Mouse (Mus musculus) olfactory bulb, adult 2 months (tissue): ENCODE data around the gene Clp1. TPM values are rescaled to one million over a fixed set of nuclear protein-coding genes. Genes with fewer than 3 reads are reported as not detected.
A peak's percentile ranks its signal among the peaks of the same experiment; 100 is the strongest.

ENCODE experiments used
- H3K27ac ChIP-seq: fragments of 200-500 bp; 2 replicates; pipeline ENCODE4 v1.5.1; 2012; ENCODE audit warnings: low read depth, low read length; ENCODE audit not compliant: insufficient read depth
- H3K4me1 ChIP-seq: fragments of 200-500 bp; 2 replicates; pipeline ENCODE4 v1.6.1; 2012; ENCODE audit warnings: low read length; ENCODE audit not compliant: control insufficient read depth, insufficient read depth
- H3K4me3 ChIP-seq: fragments of 200-500 bp; 2 replicates; pipeline ENCODE4 v1.5.1; 2012; ENCODE audit warnings: mild to moderate bottlenecking, low read depth, low read length, moderate library complexity; ENCODE audit not compliant: insufficient read depth
- CTCF ChIP-seq: fragments of 200-500 bp; IDR thresholded peaks from 2 replicates; pipeline ENCODE4 v1.5.1; 2012; ENCODE audit warnings: low read depth, mild to moderate bottlenecking, low read length, moderate library complexity; ENCODE audit not compliant: insufficient read depth
- POLR2A ChIP-seq: fragments of 200-500 bp; IDR thresholded peaks from 2 replicates; pipeline ENCODE4 v1.6.1; 2012; ENCODE audit warnings: mild to moderate bottlenecking, low read depth, low read length, moderate library complexity; ENCODE audit not compliant: insufficient read depth
- WGBS: fragments of 180-500 bp; shearing (Covaris S2); methylation state at CpG from one replicate; pipeline ENCODE4 v1.1.7; 2018; 5-methylcytosine and 5-hydroxymethylcytosine counted together
- polyA plus RNA-seq: library from polyadenylated mRNA; stranded (reverse); fragments of >200 nt; gene quantifications from 2 replicates; pipeline ENCODE4 v1.2.4, GENCODE M21; 2012; ENCODE audit warnings: low replicate concordance; ENCODE audit not compliant: missing spikeins, insufficient read depth, insufficient read length

Gene Clp1
- polyA plus RNA-seq, 1 experiment = not detected

DNA sequence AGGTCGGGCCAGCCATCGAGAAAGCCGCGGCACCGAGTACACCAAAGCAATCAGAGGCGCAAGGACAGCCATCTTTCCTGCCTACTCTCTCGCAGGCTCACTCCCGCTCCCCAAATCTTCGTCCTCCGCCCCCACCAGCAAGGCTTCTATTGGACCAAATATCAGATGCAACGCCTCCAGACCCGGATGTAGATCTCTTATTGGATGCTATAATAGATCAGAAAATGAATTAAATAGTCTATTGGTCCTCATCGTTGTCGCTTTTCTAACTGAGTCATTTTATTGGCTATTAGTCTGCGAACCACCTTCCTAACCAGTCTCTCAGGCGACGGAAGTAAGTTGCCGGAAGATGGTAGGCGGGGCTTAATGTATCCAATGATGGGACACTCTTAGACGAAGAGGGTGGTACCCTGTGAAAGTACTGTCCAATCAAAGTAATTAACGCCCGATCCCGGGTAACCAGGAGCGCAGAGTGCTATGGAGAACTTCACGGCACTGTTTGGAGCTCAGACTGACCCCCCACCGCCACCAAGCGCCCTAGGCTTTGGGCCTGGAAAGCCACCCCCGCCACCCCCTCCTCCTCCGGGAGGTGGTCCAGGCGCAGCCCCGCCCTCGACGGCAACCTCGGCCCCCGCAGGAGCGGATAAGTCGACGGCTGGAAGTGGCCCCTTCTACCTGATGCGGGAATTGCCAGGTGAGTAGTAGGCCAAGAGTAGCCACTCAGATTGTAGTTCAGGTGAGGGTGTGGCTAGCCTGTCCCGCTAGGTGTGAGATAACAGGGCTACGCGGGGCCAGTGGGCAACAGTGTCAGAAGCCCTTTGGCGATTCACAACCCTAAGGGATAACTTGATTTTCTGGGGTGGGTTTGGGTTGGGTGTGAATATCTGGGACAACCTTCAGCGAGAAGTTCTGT, 48.9 kb downstream of the Clp1 start, which contains the start of the genes Gm28635 and Med19:
TSS of gene Gm28635 (minus strand) at position 74 of the 913 bp plus-strand sequence.
TSS of gene Med19 (plus strand) at position 435 of the 913 bp plus-strand sequence.
- peaks cover 5% of the 10 kb centered on the region; the same call in 1 of the 2 replicates for H3K4me1 ChIP-seq
- H3K4me3 ChIP-seq = peak within 1 kb of the TSS; percentile 94
- peak within 1 kb of the TSS; percentile 83 for H3K27ac ChIP-seq
- TF ChIP-seq POLR2A (no peak), CTCF (no peak)
- under 1% methylated on average over 44 of the region's 44 CpGs for WGBS

DNA sequence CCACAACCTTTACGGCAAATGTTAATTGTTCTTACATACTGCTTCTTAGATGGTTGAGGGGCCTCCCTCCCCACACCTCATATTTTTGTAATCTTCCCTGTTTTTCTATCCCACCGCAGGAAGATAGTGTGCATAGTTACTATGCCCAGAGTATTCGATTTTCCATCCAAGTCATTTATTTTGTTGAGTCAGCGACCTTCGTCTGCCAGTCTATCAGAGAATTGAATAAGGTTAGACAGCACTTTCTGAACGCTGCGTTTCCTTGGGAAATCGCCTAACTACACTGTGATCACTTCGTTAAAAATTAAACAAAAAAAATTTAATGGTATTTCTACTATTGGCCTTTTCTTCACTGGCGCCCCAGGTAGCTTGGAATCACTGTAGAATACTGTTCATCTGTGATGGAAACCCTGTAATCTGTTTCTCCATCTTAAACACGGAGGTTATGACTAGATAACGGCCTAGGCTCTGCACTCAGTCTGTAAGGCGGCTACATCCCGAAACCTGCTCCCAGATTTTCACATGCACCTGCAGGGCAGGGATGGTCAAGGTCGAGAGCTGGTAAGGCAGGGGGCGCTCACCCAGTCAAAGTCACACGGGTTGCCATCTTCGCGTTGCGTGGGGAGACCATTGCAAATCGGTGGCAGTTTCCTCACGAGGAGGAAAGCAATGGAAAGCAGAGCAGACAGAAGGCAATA, 49.7 kb downstream of the Clp1 start:
- Histone ChIP-seq H3K4me3 (peak overlapping the region; percentile 72), H3K27ac (peak overlapping the region; percentile 83), H3K4me1 (peaks cover 5% of the 10 kb centered on the region; the same call in 1 of the 2 replicates)
- WGBS = 5% methylated on average over 22 of the region's 22 CpGs
- TF ChIP-seq POLR2A (no peak), CTCF (no peak)

Other genes with a start within 250 kb of the Clp1 start
- gene Ctnnd1, start 76.6 kb downstream of the Clp1 start, polyA plus RNA-seq = not detected in 2 replicates
- gene Btbd18, start 68.3 kb downstream of the Clp1 start, polyA plus RNA-seq = not detected in 2 replicates
- gene Selenoh, start 56.6 kb downstream of the Clp1 start, polyA plus RNA-seq = not detected in 2 replicates
- gene Gm28635, start 49.3 kb downstream of the Clp1 start, polyA plus RNA-seq = not detected in 2 replicates
- not detected in 2 replicates for gene Med19, start 48.9 kb downstream of the Clp1 start, polyA plus RNA-seq
- not detected in 2 replicates for gene Tmx2, start 48.2 kb downstream of the Clp1 start, polyA plus RNA-seq
- not detected in 2 replicates for gene Zdhhc5, start 12.2 kb downstream of the Clp1 start, polyA plus RNA-seq
- gene Ypel4, start 6.7 kb upstream of the Clp1 start, polyA plus RNA-seq = 194 TPM in 1 of 2 replicates, not detected in the other
- gene Gm19426, start 16.3 kb upstream of the Clp1 start, polyA plus RNA-seq = not detected in 2 replicates
- not detected in 2 replicates for gene Serping1, start 48.1 kb upstream of the Clp1 start, polyA plus RNA-seq
- gene Ube2l6, start 71.5 kb upstream of the Clp1 start, polyA plus RNA-seq = not detected in 2 replicates
- not detected in 2 replicates for gene Smtnl1, start 95.3 kb upstream of the Clp1 start, polyA plus RNA-seq
- gene Timm10, start 99.6 kb upstream of the Clp1 start, polyA plus RNA-seq = not detected in 2 replicates
- not detected in 2 replicates for gene Slc43a1, start 111.5 kb upstream of the Clp1 start, polyA plus RNA-seq
- gene Rtn4rl2, start 159.4 kb upstream of the Clp1 start, polyA plus RNA-seq = not detected in 2 replicates
- gene Slc43a3, start 209.2 kb upstream of the Clp1 start, polyA plus RNA-seq = not detected in 2 replicates